Mouse (Mus musculus) C2C12 (cell line): ENCODE measurements around the gene Slc24a3.

Experiments used
- CEBPB ChIP-seq: IDR thresholded peaks from one replicate; pipeline ENCODE4 v1.6.1; 2011; ENCODE audit warnings: low read depth, mild to moderate bottlenecking, control low read depth, moderate library complexity
- CTCF ChIP-seq: IDR thresholded peaks from one replicate; pipeline ENCODE4 v1.5.1; 2011; ENCODE audit not compliant: control insufficient read depth, insufficient read depth, insufficient read length
- FOSL1 ChIP-seq: IDR thresholded peaks from one replicate; pipeline ENCODE4 v1.8.0; 2011; ENCODE audit warnings: mild to moderate bottlenecking, low read length; ENCODE audit not compliant: poor library complexity, insufficient read depth, severe bottlenecking
- MAX ChIP-seq: IDR thresholded peaks from one replicate; pipeline ENCODE4 v1.6.1; 2011; ENCODE audit warnings: mild to moderate bottlenecking, control low read depth
- MYOD1 ChIP-seq: IDR thresholded peaks from one replicate; pipeline ENCODE4 v1.6.1; 2011; ENCODE audit warnings: low read depth; ENCODE audit not compliant: control insufficient read depth, insufficient read length
- MYOG ChIP-seq: IDR thresholded peaks from one replicate; pipeline ENCODE4 v1.6.1; 2011; ENCODE audit not compliant: control insufficient read depth, insufficient read length; ENCODE audit errors: extremely low read depth
- USF1 ChIP-seq: IDR thresholded peaks from one replicate; pipeline ENCODE4 v1.6.1; 2011; ENCODE audit warnings: low read depth, mild to moderate bottlenecking, control low read depth, moderate library complexity

DNA sequence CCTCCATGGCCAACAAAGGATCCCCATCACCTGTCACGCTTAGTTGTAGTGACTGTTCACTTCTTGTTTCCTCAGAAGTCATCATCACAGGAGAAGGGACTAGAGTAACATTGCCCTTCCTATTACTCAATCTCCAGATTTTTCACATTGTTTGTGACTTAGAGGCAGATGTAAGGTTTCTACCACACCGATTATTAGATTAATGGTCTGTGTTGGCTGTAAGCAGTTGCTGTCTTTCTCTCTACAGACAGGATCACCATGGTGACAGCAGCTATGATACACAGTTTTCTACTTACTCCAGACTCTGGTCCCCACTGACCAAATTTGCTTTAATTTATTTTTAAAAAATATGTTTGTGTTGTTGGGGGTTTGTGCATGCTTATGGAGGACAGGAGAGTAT lies 90.3 kb downstream of the Slc24a3 start:
- no peak for TF ChIP-seq CTCF
- no peak for TF ChIP-seq USF1
- TF ChIP-seq MYOG = no peak
- TF ChIP-seq MAX = no peak
- no peak for TF ChIP-seq FOSL1
- TF ChIP-seq CEBPB = no peak
- no peak for TF ChIP-seq MYOD1
